Mouse (Mus musculus): ENCODE results near the gene AY761185. TPM values are rescaled to one million over a fixed set of nuclear protein-coding genes. Genes with fewer than 3 reads are reported as not detected.

AY761185 gene
- polyA plus RNA-seq, 1 experiment from 2014 or later = not detected

- H3K4me2 ChIP-seq = no peak within 1 kb of the TSS
- H3K9ac ChIP-seq = no peak within 1 kb of the TSS
- ATAC-seq (ENCODE audit: insufficient read depth) (no peak), DNase-seq (no peak)
- no peak within 1 kb of the TSS for H3K27ac ChIP-seq (ENCODE audit: low read depth)
- 49% methylated on average over 2 of the region's 2 CpGs for WGBS
- H3K36me3 ChIP-seq (ENCODE audit: insufficient read depth) = no peaks in the 10 kb centered on the region
- H3K4me1 ChIP-seq (ENCODE audit: insufficient read depth) = no peaks in the 10 kb centered on the region
- no peak for TF ChIP-seq CTCF (IDR thresholded peaks at IDR 0.05; ENCODE audit: low read depth)
- no peak within 1 kb of the TSS for H3K4me3 ChIP-seq (ENCODE audit: low read depth, low read length)
- no peaks in the 10 kb centered on the region for H3K27me3 ChIP-seq (ENCODE audit: insufficient read depth, low read length)
- H3K9me3 ChIP-seq (ENCODE audit: low read depth, low read length) = no peaks in the 10 kb centered on the region; the same call in 1 of the 2 replicates
These were observed 42.0 kb downstream of the AY761185 start, which contains the start of gene Gm15056 for GRCm38 (mm10) chr8:20902527-20902926. Gene Gm15056 (minus strand): TSS chr8:20902627.

Other genes starting within 250 kb of the AY761185 start
- not detected in 2 replicates for gene Defb33, start 52.0 kb downstream of the AY761185 start, polyA plus RNA-seq (2014; fragmentation: Nextera tagmentation; extraction: Ambion mirVana)
- gene Gm15056, start 42.1 kb downstream of the AY761185 start, polyA plus RNA-seq (2014; fragmentation: Nextera tagmentation; extraction: Ambion mirVana) = not detected in 2 replicates
- not detected in 2 replicates for gene Gm6040, start 22.6 kb downstream of the AY761185 start, polyA plus RNA-seq (2014; fragmentation: Nextera tagmentation; extraction: Ambion mirVana)
- gene Defa21, start 80.8 kb upstream of the AY761185 start, polyA plus RNA-seq (2014; fragmentation: Nextera tagmentation; extraction: Ambion mirVana) = not detected in 2 replicates
- not detected in 2 replicates for gene Defa23, start 110.3 kb upstream of the AY761185 start, polyA plus RNA-seq (2014; fragmentation: Nextera tagmentation; extraction: Ambion mirVana)
- not detected in 2 replicates for gene Defa35, start 120.3 kb upstream of the AY761185 start, polyA plus RNA-seq (2014; fragmentation: Nextera tagmentation; extraction: Ambion mirVana)
- not detected in 2 replicates for gene Defa25, start 139.7 kb upstream of the AY761185 start, polyA plus RNA-seq (2014; fragmentation: Nextera tagmentation; extraction: Ambion mirVana)
- not detected in 2 replicates for gene Gm14851, start 151.3 kb upstream of the AY761185 start, polyA plus RNA-seq (2014; fragmentation: Nextera tagmentation; extraction: Ambion mirVana)
- not detected in 2 replicates for gene Defa30, start 189.9 kb upstream of the AY761185 start, polyA plus RNA-seq (2014; fragmentation: Nextera tagmentation; extraction: Ambion mirVana)
- not detected in 2 replicates for gene Defa22, start 217.6 kb upstream of the AY761185 start, polyA plus RNA-seq (2014; fragmentation: Nextera tagmentation; extraction: Ambion mirVana)
- gene Defa31, start 246.9 kb upstream of the AY761185 start, polyA plus RNA-seq (2014; fragmentation: Nextera tagmentation; extraction: Ambion mirVana) = not detected in 2 replicates